Mouse (Mus musculus): ENCODE measurements at regions not wholly inside any gene's neighbourhood (a gene's known extent, or its start where the extent isn't known, plus 50 kb on each side); places are given as distances from the start of the nearest gene placed in this dataset.

GRCm38 (mm10) chr6:139226127-139226526 is 275.6 kb downstream of the Rergl start:
- H3K4me3 ChIP-seq (ENCODE audit: low read length) = no peak overlapping the region
- no peaks in the 10 kb centered on the region for H3K27me3 ChIP-seq (replicated peaks; ENCODE audit: control insufficient read depth, insufficient read depth, low read length)
- ATAC-seq = no peak
- H3K4me2 ChIP-seq (ENCODE audit: low read depth, low read length) = no peak overlapping the region
- H3K36me3 ChIP-seq (ENCODE audit: control insufficient read depth, insufficient read depth, low read length) = no peaks in the 10 kb centered on the region
- H3K9ac ChIP-seq (ENCODE audit: low read depth, low read length) = no peak overlapping the region
- no peaks in the 10 kb centered on the region for H3K4me1 ChIP-seq (ENCODE audit: control insufficient read depth, insufficient read depth, low read length)
- whole genome bisulfite sequencing = 69% methylated on average over 1 of the region's 1 CpGs
- H3K27ac ChIP-seq (ENCODE audit: low read length) = no peak overlapping the region
- H3K9me3 ChIP-seq (ENCODE audit: control insufficient read depth, low read length) = no peaks in the 10 kb centered on the region

DNA sequence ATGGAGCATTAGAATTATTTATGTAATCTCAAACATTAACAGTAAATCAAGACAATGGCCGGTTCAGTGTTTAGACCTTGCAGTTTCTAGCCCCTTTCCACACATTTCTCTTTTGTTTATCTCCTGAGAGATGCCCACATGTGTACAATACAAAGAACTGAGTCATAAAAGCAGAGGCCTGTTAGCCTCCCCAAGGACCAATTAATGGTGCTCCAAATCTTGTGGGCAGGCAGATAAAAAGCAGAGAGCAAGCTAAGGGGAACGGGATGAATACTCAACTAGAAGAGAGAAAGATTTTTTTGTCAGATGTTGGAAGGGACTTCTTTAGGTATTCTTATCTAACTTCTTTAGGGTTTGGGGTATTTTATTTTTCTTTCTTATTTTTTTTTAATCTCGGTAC is 287.3 kb downstream of the Rergl start:
- Histone ChIP-seq H3K27ac (ENCODE audit: low read length) (no peak overlapping the region), H3K4me1 (ENCODE audit: control insufficient read depth, insufficient read depth, low read length) (no peaks in the 10 kb centered on the region), H3K4me3 (ENCODE audit: low read length) (no peak overlapping the region), H3K9ac (ENCODE audit: low read depth, low read length) (no peak overlapping the region), H3K36me3 (ENCODE audit: control insufficient read depth, insufficient read depth, low read length) (no peaks in the 10 kb centered on the region), H3K9me3 (ENCODE audit: control insufficient read depth, low read length) (no peaks in the 10 kb centered on the region), H3K4me2 (ENCODE audit: low read depth, low read length) (no peak overlapping the region), H3K27me3 (replicated peaks; ENCODE audit: control insufficient read depth, insufficient read depth, low read length) (no peaks in the 10 kb centered on the region)
- WGBS = 57% methylated on average over 3 of the region's 3 CpGs
- ATAC-seq = no peak

DNA sequence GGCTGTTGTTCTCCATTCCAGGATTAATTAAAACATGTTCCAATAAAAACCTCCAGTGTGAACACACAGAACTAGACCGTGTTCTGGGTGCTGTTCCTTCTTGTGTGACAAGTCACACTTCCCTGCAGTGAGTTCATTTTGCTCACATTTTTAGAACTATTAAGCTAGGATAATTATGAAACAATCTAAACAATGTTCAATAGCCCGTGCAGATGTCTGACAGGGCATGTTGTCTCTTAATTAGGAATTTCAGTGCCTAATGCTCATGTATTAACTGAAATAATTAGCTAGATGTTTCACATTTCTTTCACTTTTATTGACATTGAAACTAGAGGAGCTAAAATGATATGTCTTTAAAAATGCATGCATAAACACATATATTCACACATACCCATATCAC is 291.5 kb downstream of the Rergl start:
- Histone ChIP-seq H3K4me1 (ENCODE audit: control insufficient read depth, insufficient read depth, low read length) (no peaks in the 10 kb centered on the region), H3K4me3 (ENCODE audit: low read length) (no peak overlapping the region), H3K27ac (ENCODE audit: low read length) (no peak overlapping the region), H3K27me3 (replicated peaks; ENCODE audit: control insufficient read depth, insufficient read depth, low read length) (no peaks in the 10 kb centered on the region), H3K36me3 (ENCODE audit: control insufficient read depth, insufficient read depth, low read length) (no peaks in the 10 kb centered on the region), H3K4me2 (ENCODE audit: low read depth, low read length) (no peak overlapping the region), H3K9me3 (ENCODE audit: control insufficient read depth, low read length) (no peaks in the 10 kb centered on the region), H3K9ac (ENCODE audit: low read depth, low read length) (no peak overlapping the region)
- no peak for ATAC-seq
- WGBS = 72% methylated on average over 2 of the region's 2 CpGs

- Histone ChIP-seq H3K27me3 (replicated peaks; ENCODE audit: control insufficient read depth, insufficient read depth, low read length) (no peaks in the 10 kb centered on the region), H3K36me3 (ENCODE audit: control insufficient read depth, insufficient read depth, low read length) (no peaks in the 10 kb centered on the region), H3K27ac (ENCODE audit: low read length) (no peak overlapping the region), H3K9me3 (ENCODE audit: control insufficient read depth, low read length) (no peaks in the 10 kb centered on the region), H3K4me1 (ENCODE audit: control insufficient read depth, insufficient read depth, low read length) (no peaks in the 10 kb centered on the region), H3K4me2 (ENCODE audit: low read depth, low read length) (no peak overlapping the region), H3K4me3 (ENCODE audit: low read length) (no peak overlapping the region), H3K9ac (ENCODE audit: low read depth, low read length) (no peak overlapping the region)
- ATAC-seq = no peak
- WGBS = 76% methylated on average over 4 of the region's 4 CpGs
These were observed 303.2 kb downstream of the Rergl start for GRCm38 (mm10) chr6:139198601-139199000.

- H3K27ac ChIP-seq (ENCODE audit: low read length) = no peak overlapping the region
- ATAC-seq = peak; percentile 85
These were observed 315.3 kb downstream of the Rergl start for GRCm38 (mm10) chr6:139186431-139186830.

DNA sequence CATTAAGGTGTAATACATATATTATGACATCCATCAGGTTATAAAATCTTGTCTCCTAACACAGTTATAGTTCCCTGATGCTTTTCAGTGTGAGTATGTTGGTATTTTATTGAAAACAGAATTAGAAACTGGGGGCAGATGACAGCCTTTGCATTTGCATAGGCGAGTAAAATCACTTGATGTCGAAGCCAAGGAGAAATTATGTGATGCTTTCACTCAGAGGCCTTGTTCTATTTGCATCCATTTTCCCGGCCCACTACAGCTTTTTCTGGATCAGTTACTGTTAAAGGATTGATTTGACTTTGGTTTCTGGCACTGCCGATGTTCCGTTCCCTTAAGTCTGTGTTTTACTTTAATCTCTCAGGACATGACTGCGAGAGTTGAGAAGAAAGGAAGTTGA is 341.4 kb downstream of the Rergl start:
- Histone ChIP-seq H3K9ac (ENCODE audit: low read depth, low read length) (no peak overlapping the region), H3K9me3 (ENCODE audit: control insufficient read depth, low read length) (no peaks in the 10 kb centered on the region), H3K4me3 (ENCODE audit: low read length) (no peak overlapping the region), H3K4me2 (ENCODE audit: low read depth, low read length) (no peak overlapping the region), H3K36me3 (ENCODE audit: control insufficient read depth, insufficient read depth, low read length) (no peaks in the 10 kb centered on the region), H3K4me1 (ENCODE audit: control insufficient read depth, insufficient read depth, low read length) (no peaks in the 10 kb centered on the region), H3K27me3 (replicated peaks; ENCODE audit: control insufficient read depth, insufficient read depth, low read length) (no peaks in the 10 kb centered on the region), H3K27ac (ENCODE audit: low read length) (no peak overlapping the region)
- no peak for ATAC-seq
- 93% methylated on average over 6 of the region's 6 CpGs for WGBS

More at GRCm38 (mm10) chr6:139186431-139186830, 315.3 kb downstream of the Rergl start:
- WGBS = 73% methylated on average over 8 of the region's 8 CpGs
- Histone ChIP-seq H3K27me3 (replicated peaks; ENCODE audit: control insufficient read depth, insufficient read depth, low read length) (no peaks in the 10 kb centered on the region), H3K36me3 (ENCODE audit: control insufficient read depth, insufficient read depth, low read length) (no peaks in the 10 kb centered on the region), H3K4me3 (ENCODE audit: low read length) (no peak overlapping the region), H3K4me1 (ENCODE audit: control insufficient read depth, insufficient read depth, low read length) (no peaks in the 10 kb centered on the region), H3K4me2 (ENCODE audit: low read depth, low read length) (no peak overlapping the region), H3K9me3 (ENCODE audit: control insufficient read depth, low read length) (no peaks in the 10 kb centered on the region), H3K9ac (ENCODE audit: low read depth, low read length) (no peak overlapping the region)

DNA sequence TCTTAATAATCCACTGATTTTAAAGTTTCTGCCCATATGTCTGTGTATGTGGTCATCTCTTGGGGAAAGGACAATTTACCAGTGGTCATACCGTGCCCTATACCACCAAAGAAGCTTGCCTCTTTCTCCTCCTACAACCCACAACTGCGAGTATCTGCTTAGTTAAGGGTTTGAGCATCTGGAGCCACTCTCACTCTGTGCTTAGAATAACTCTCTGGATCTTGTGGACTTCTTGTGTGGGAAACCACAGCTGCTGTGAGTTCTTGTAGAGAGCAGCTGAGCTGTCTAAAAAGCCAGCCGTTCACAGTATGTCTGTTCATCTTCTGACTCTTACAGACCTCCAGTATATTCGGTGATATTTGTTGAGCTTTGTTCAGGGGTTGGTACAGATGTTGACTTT is 342.0 kb downstream of the Rergl start:
- Histone ChIP-seq H3K27me3 (replicated peaks; ENCODE audit: control insufficient read depth, insufficient read depth, low read length) (no peaks in the 10 kb centered on the region), H3K4me2 (ENCODE audit: low read depth, low read length) (no peak overlapping the region), H3K9me3 (ENCODE audit: control insufficient read depth, low read length) (no peaks in the 10 kb centered on the region), H3K36me3 (ENCODE audit: control insufficient read depth, insufficient read depth, low read length) (no peaks in the 10 kb centered on the region), H3K4me3 (ENCODE audit: low read length) (no peak overlapping the region), H3K9ac (ENCODE audit: low read depth, low read length) (no peak overlapping the region), H3K4me1 (ENCODE audit: control insufficient read depth, insufficient read depth, low read length) (no peaks in the 10 kb centered on the region), H3K27ac (ENCODE audit: low read length) (no peak overlapping the region)
- no peak for ATAC-seq
- WGBS = 64% methylated on average over 4 of the region's 4 CpGs

- 84% methylated on average over 1 of the region's 1 CpGs for WGBS
- H3K36me3 ChIP-seq (ENCODE audit: control insufficient read depth, insufficient read depth, low read length) = no peaks in the 10 kb centered on the region
These were observed 347.0 kb downstream of the Rergl start for GRCm38 (mm10) chr6:139154802-139155201.

GRCm38 (mm10) chr6:139135693-139136092 is 366.1 kb downstream of the Rergl start:
- no peak overlapping the region for H3K4me3 ChIP-seq (ENCODE audit: low read length)
- ATAC-seq = no peak
- no peaks in the 10 kb centered on the region for H3K4me1 ChIP-seq (ENCODE audit: control insufficient read depth, insufficient read depth, low read length)
- no peak overlapping the region for H3K27ac ChIP-seq (ENCODE audit: low read length)
- no peaks in the 10 kb centered on the region for H3K9me3 ChIP-seq (ENCODE audit: control insufficient read depth, low read length)
- no peak overlapping the region for H3K9ac ChIP-seq (ENCODE audit: low read depth, low read length)
- H3K36me3 ChIP-seq (ENCODE audit: control insufficient read depth, insufficient read depth, low read length) = no peaks in the 10 kb centered on the region
- no peaks in the 10 kb centered on the region for H3K27me3 ChIP-seq (replicated peaks; ENCODE audit: control insufficient read depth, insufficient read depth, low read length)
- 81% methylated on average over 4 of the region's 6 CpGs for WGBS
- H3K4me2 ChIP-seq (ENCODE audit: low read depth, low read length) = no peak overlapping the region

More at GRCm38 (mm10) chr6:139154802-139155201, 347.0 kb downstream of the Rergl start:
- Histone ChIP-seq H3K4me3 (ENCODE audit: low read length) (no peak overlapping the region), H3K27me3 (replicated peaks; ENCODE audit: control insufficient read depth, insufficient read depth, low read length) (no peaks in the 10 kb centered on the region), H3K9ac (ENCODE audit: low read depth, low read length) (no peak overlapping the region), H3K4me1 (ENCODE audit: control insufficient read depth, insufficient read depth, low read length) (no peaks in the 10 kb centered on the region), H3K4me2 (ENCODE audit: low read depth, low read length) (no peak overlapping the region), H3K27ac (ENCODE audit: low read length) (no peak overlapping the region), H3K9me3 (ENCODE audit: control insufficient read depth, low read length) (no peaks in the 10 kb centered on the region)
- no peak for ATAC-seq

DNA sequence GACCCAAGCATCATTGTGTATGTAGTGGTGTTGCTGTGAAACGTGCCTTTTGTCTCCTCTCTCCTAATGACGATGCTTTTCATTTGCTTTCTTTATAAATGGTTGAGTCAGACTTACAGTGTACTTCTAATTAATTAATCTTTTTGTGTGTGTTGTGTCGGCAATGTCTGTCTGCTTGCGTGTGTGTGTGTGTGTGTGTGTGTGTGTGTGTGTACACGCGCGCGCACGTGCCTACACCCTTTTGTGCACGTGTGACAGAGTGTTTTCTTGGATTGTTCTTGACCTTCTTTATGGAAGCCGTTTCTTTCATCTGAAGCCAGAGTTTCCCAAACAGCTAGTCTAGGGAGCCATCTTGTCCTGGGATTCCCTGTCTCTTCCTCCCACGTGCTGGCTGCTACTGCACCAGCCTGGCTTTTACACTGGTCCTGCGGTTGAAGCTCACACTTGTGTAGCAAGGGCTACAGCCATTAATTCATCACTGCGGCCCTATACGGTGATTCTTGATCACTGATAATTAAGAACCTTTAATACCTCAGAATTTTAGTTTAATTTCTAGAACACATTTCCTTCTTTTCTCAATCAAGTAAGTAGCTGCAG is 369.6 kb downstream of the Rergl start:
- H3K4me3 ChIP-seq (ENCODE audit: low read length) = no peak overlapping the region
- H3K9me3 ChIP-seq (ENCODE audit: control insufficient read depth, low read length) = no peaks in the 10 kb centered on the region
- no peak overlapping the region for H3K4me2 ChIP-seq (ENCODE audit: low read depth, low read length)
- no peak for ATAC-seq
- H3K9ac ChIP-seq (ENCODE audit: low read depth, low read length) = no peak overlapping the region
- no peaks in the 10 kb centered on the region for H3K36me3 ChIP-seq (ENCODE audit: control insufficient read depth, insufficient read depth, low read length)
- H3K27ac ChIP-seq (ENCODE audit: low read length) = no peak overlapping the region
- no peaks in the 10 kb centered on the region for H3K27me3 ChIP-seq (replicated peaks; ENCODE audit: control insufficient read depth, insufficient read depth, low read length)
- 86% methylated on average over 15 of the region's 15 CpGs for WGBS
- no peaks in the 10 kb centered on the region for H3K4me1 ChIP-seq (ENCODE audit: control insufficient read depth, insufficient read depth, low read length)

Data from intestine, embryonic 16.5 days (tissue).